Mouse (Mus musculus) spleen, adult 2 months (tissue): Measurements from ENCODE around the gene Apoh.

Experiments
- CTCF ChIP-seq: fragments of 200-500 bp; IDR thresholded peaks from 2 replicates; pipeline ENCODE4 v1.5.1; 2011; ENCODE audit warnings: mild to moderate bottlenecking, inconsistent platforms; ENCODE audit not compliant: insufficient read depth, insufficient read length, insufficient replicate concordance; ENCODE audit errors: extremely low read depth
- POLR2A ChIP-seq: fragments of 200-500 bp; IDR thresholded peaks from 2 replicates; pipeline ENCODE4 v1.6.1; 2011; ENCODE audit warnings: low read depth, low read length, inconsistent platforms

GRCm38 (mm10) chr11:108341783-108342182 lies 1.4 kb upstream of the Apoh start:
- TF ChIP-seq POLR2A (no peak), CTCF (no peak)
